ENCODE assay signal across 17 mouse cellular contexts in genomic region chr13:56267396-56267795, GRCm38 (mm10). TPM values are rescaled to one million over a fixed set of nuclear protein-coding genes. Genes with fewer than 3 reads are reported as not detected.
DNase-seq lines count a peak whose midpoint lies in the region; ATAC-seq and TF ChIP-seq lines count a peak whose summit lies in the region.
"Had no signal": no experiment of that assay in that cellular context is flagged by ENCODE, and none has a peak within 500 bp of the region (broad histone marks: within the 10 kb centered on the region; RNA-seq: fewer than 3 reads in every experiment).

No protein-coding gene starts in this region.

- H3K9ac ChIP-seq in intestine, postnatal 0 days (ENCODE audit: low read depth, low read length), result no peak overlapping the region
- no peak overlapping the region for H3K9ac ChIP-seq in intestine, embryonic 15.5 days
- H3K9ac ChIP-seq in midbrain, postnatal 0 days (replicated peaks; ENCODE audit: low read length, poor library complexity, severe bottlenecking), result no peak overlapping the region
- no peak overlapping the region for H3K9ac ChIP-seq in midbrain, embryonic 11.5 days (ENCODE audit: low read length)
- no peak overlapping the region for H3K9ac ChIP-seq in stomach, postnatal 0 days (ENCODE audit: low read length)
- no peak overlapping the region for H3K9ac ChIP-seq in forebrain, embryonic 15.5 days (replicated peaks)
- H3K9ac ChIP-seq: limb, embryonic 13.5 days; midbrain, embryonic 12.5 days had no signal

- no peak for DNase-seq in midbrain, postnatal 0 days (ENCODE audit: low spot score)
- no peak for DNase-seq in midbrain, embryonic 11.5 days (ENCODE audit: low spot score, missing footprints)
- peak; percentile 73 for DNase-seq in R1 (ENCODE audit: low read depth, low spot score)
- DNase-seq in stomach, postnatal 0 days (ENCODE audit: low spot score), result no peak
- DNase-seq: cerebellum, adult 8-10 months; heart, adult 18-20 months; kidney, postnatal 36 days; layer of hippocampus, postnatal 36 days; right cerebral cortex, postnatal 14 days had no signal

- peaks cover 7% of the 10 kb centered on the region for H3K27me3 ChIP-seq in intestine, postnatal 0 days (replicated peaks; ENCODE audit: control insufficient read depth, insufficient read depth, low read length)
- peaks cover 22% of the 10 kb centered on the region for H3K27me3 ChIP-seq in intestine, embryonic 15.5 days (replicated peaks)
- H3K27me3 ChIP-seq in midbrain, postnatal 0 days (ENCODE audit: insufficient read depth, low read length), result peaks cover 4% of the 10 kb centered on the region
- H3K27me3 ChIP-seq in midbrain, embryonic 11.5 days (ENCODE audit: control insufficient read depth, insufficient read depth, low read length), result peaks cover 20% of the 10 kb centered on the region
- H3K27me3 ChIP-seq in stomach, postnatal 0 days (ENCODE audit: control insufficient read depth, insufficient read depth, low read length), result no peaks in the 10 kb centered on the region
- H3K27me3 ChIP-seq in forebrain, embryonic 15.5 days, result peaks cover 12% of the 10 kb centered on the region; the same call in 1 of the 2 replicates

- WGBS in intestine, postnatal 0 days, result 78% methylated on average over 4 of the region's 4 CpGs
- 77% methylated on average over 4 of the region's 4 CpGs for WGBS in intestine, embryonic 15.5 days
- WGBS in midbrain, postnatal 0 days, result 71% methylated on average over 4 of the region's 4 CpGs
- 75% methylated on average over 4 of the region's 4 CpGs for WGBS in midbrain, embryonic 11.5 days
- WGBS in stomach, postnatal 0 days, result 76% methylated on average over 4 of the region's 4 CpGs
- WGBS in forebrain, embryonic 15.5 days, result 70% methylated on average over 4 of the region's 4 CpGs

- TF ChIP-seq EP300 in stomach, postnatal 0 days (optimal IDR thresholded peaks at IDR 0.05), result no peak

- ATAC-seq in intestine, postnatal 0 days, result no peak
- no peak for ATAC-seq in intestine, embryonic 15.5 days
- ATAC-seq in midbrain, postnatal 0 days (ENCODE audit: low FRiP score), result no peak
- no peak for ATAC-seq in midbrain, embryonic 11.5 days (ENCODE audit: low FRiP score)
- no peak for ATAC-seq in stomach, postnatal 0 days (ENCODE audit: low FRiP score, low TSS enrichment)
- no peak for ATAC-seq in forebrain, embryonic 15.5 days (replicated peaks)

- peak; percentile 32 for TF ChIP-seq CTCF in intestine, postnatal 0 days (IDR thresholded peaks at IDR 0.05; ENCODE audit: low read depth)
- peak; percentile 60 for TF ChIP-seq CTCF in midbrain, postnatal 0 days (IDR thresholded peaks at IDR 0.05)
- peak; percentile 51 for TF ChIP-seq CTCF in stomach, postnatal 0 days (IDR thresholded peaks at IDR 0.05; ENCODE audit: low read depth)

- H3K36me3 ChIP-seq in intestine, postnatal 0 days (ENCODE audit: control insufficient read depth, insufficient read depth), result no peaks in the 10 kb centered on the region
- H3K36me3 ChIP-seq in intestine, embryonic 15.5 days, result no peaks in the 10 kb centered on the region
- H3K36me3 ChIP-seq in midbrain, postnatal 0 days (ENCODE audit: insufficient read depth, low read length), result no peaks in the 10 kb centered on the region
- H3K36me3 ChIP-seq in midbrain, embryonic 11.5 days (ENCODE audit: control insufficient read depth, insufficient read depth, low read length), result no peaks in the 10 kb centered on the region
- H3K36me3 ChIP-seq in stomach, postnatal 0 days (ENCODE audit: control insufficient read depth, insufficient read depth, low read length), result no peaks in the 10 kb centered on the region
- H3K36me3 ChIP-seq in forebrain, embryonic 15.5 days, result no peaks in the 10 kb centered on the region
- H3K36me3 ChIP-seq: limb, embryonic 13.5 days; midbrain, embryonic 12.5 days had no signal

- H3K4me3 ChIP-seq in intestine, postnatal 0 days (ENCODE audit: low read depth, low read length), result no peak overlapping the region
- H3K4me3 ChIP-seq in intestine, embryonic 15.5 days (replicated peaks), result no peak overlapping the region
- H3K4me3 ChIP-seq in midbrain, postnatal 0 days (ENCODE audit: low read depth, low read length), result no peak overlapping the region
- H3K4me3 ChIP-seq in midbrain, embryonic 11.5 days (ENCODE audit: low read depth, low read length), result no peak overlapping the region
- no peak overlapping the region for H3K4me3 ChIP-seq in stomach, postnatal 0 days (ENCODE audit: low read depth, low read length)
- no peak overlapping the region for H3K4me3 ChIP-seq in forebrain, embryonic 15.5 days
- H3K4me3 ChIP-seq: limb, embryonic 13.5 days; midbrain, embryonic 12.5 days had no signal

- H3K27ac ChIP-seq in intestine, postnatal 0 days (ENCODE audit: low read depth, low read length), result no peak overlapping the region
- H3K27ac ChIP-seq in intestine, embryonic 15.5 days, result no peak overlapping the region
- H3K27ac ChIP-seq in midbrain, postnatal 0 days (ENCODE audit: low read depth, low read length), result no peak overlapping the region
- H3K27ac ChIP-seq in midbrain, embryonic 11.5 days (ENCODE audit: low read depth, low read length), result no peak overlapping the region
- H3K27ac ChIP-seq in stomach, postnatal 0 days (replicated peaks), result no peak overlapping the region
- H3K27ac ChIP-seq in forebrain, embryonic 15.5 days (replicated peaks), result no peak overlapping the region
- H3K27ac ChIP-seq: limb, embryonic 13.5 days; midbrain, embryonic 12.5 days had no signal

- no peaks in the 10 kb centered on the region for H3K4me1 ChIP-seq in intestine, postnatal 0 days (replicated peaks; ENCODE audit: control insufficient read depth, insufficient read depth, low read length)
- H3K4me1 ChIP-seq in intestine, embryonic 15.5 days (replicated peaks), result no peaks in the 10 kb centered on the region
- no peaks in the 10 kb centered on the region for H3K4me1 ChIP-seq in midbrain, postnatal 0 days (ENCODE audit: insufficient read depth, low read length)
- H3K4me1 ChIP-seq in midbrain, embryonic 11.5 days (ENCODE audit: control insufficient read depth, insufficient read depth, low read length), result no peaks in the 10 kb centered on the region
- no peaks in the 10 kb centered on the region for H3K4me1 ChIP-seq in stomach, postnatal 0 days (replicated peaks; ENCODE audit: control insufficient read depth, insufficient read depth)
- H3K4me1 ChIP-seq in forebrain, embryonic 15.5 days, result 0 out of 2 replicates have a peak, but pooled peaks cover 2% of the 10 kb centered on the region
- H3K4me1 ChIP-seq: limb, embryonic 13.5 days had no signal

- no peak overlapping the region for H3K4me2 ChIP-seq in intestine, postnatal 0 days (replicated peaks; ENCODE audit: low read depth)
- H3K4me2 ChIP-seq in intestine, embryonic 15.5 days (replicated peaks), result no peak overlapping the region
- H3K4me2 ChIP-seq in midbrain, postnatal 0 days (ENCODE audit: low read depth, low read length, poor library complexity, severe bottlenecking), result no peak overlapping the region
- no peak overlapping the region for H3K4me2 ChIP-seq in midbrain, embryonic 11.5 days
- no peak overlapping the region for H3K4me2 ChIP-seq in stomach, postnatal 0 days (replicated peaks; ENCODE audit: low read depth)
- no peak overlapping the region for H3K4me2 ChIP-seq in forebrain, embryonic 15.5 days (replicated peaks)
- H3K4me2 ChIP-seq: limb, embryonic 13.5 days; midbrain, embryonic 12.5 days had no signal

- H3K9me3 ChIP-seq in intestine, postnatal 0 days (ENCODE audit: control insufficient read depth), result no peaks in the 10 kb centered on the region
- no peaks in the 10 kb centered on the region for H3K9me3 ChIP-seq in intestine, embryonic 15.5 days
- no peaks in the 10 kb centered on the region for H3K9me3 ChIP-seq in midbrain, postnatal 0 days (ENCODE audit: low read length)
- H3K9me3 ChIP-seq in midbrain, embryonic 11.5 days (ENCODE audit: control insufficient read depth, low read length), result peaks cover 9% of the 10 kb centered on the region; the same call in 1 of the 2 replicates
- H3K9me3 ChIP-seq in stomach, postnatal 0 days (ENCODE audit: control insufficient read depth, low read length), result no peaks in the 10 kb centered on the region
- no peaks in the 10 kb centered on the region for H3K9me3 ChIP-seq in forebrain, embryonic 15.5 days

RNA-seq across cellular contexts. Expression of gene Neurog1, which starts 15.4 kb away (rescaled TPM):
- polyA plus RNA-seq in intestine, postnatal 0 days (2015; fragmentation: Nextera tagmentation; extraction: Ambion mirVana), result not detected in 2 replicates
- polyA plus RNA-seq in intestine, embryonic 15.5 days (2015; fragmentation: Nextera tagmentation; extraction: Ambion mirVana), result not detected in 2 replicates
- not detected in 2 replicates for total RNA-seq in midbrain, postnatal 0 days (2014; rRNA removed)
- not detected in 2 replicates for polyA plus RNA-seq in midbrain, postnatal 0 days (2015; fragmentation: Nextera tagmentation; extraction: Ambion mirVana)
- polyA plus RNA-seq in midbrain, embryonic 11.5 days (2014; fragmentation: Nextera tagmentation; extraction: Ambion mirVana), result 35.6 and 42.1 TPM in 2 replicates
- polyA plus RNA-seq in stomach, postnatal 0 days (2015; fragmentation: Nextera tagmentation; extraction: Ambion mirVana), result 0.06 TPM in 1 of 2 replicates, not detected in the other
- polyA plus RNA-seq in forebrain, embryonic 15.5 days (2015; fragmentation: Nextera tagmentation; extraction: Ambion mirVana), result 3.1 and 6.7 TPM in 2 replicates
- total RNA-seq: heart, adult 18-20 months; heart, postnatal 25 days had no signal
- polyA plus RNA-seq: intestine, embryonic 14.5 days; limb, embryonic 13.5 days; thymus, postnatal 0 days had no signal

RNA-seq across cellular contexts. Expression of gene Cxcl14, which starts 29.0 kb away (rescaled TPM):
- polyA plus RNA-seq in intestine, postnatal 0 days (2015; fragmentation: Nextera tagmentation; extraction: Ambion mirVana), result 19.3 and 19.4 TPM in 2 replicates
- 7.9 and 9.9 TPM in 2 replicates for polyA plus RNA-seq in intestine, embryonic 15.5 days (2015; fragmentation: Nextera tagmentation; extraction: Ambion mirVana)
- 31.5 and 34.1 TPM in 2 replicates for total RNA-seq in midbrain, postnatal 0 days (2014; rRNA removed)
- polyA plus RNA-seq in midbrain, postnatal 0 days (2015; fragmentation: Nextera tagmentation; extraction: Ambion mirVana), result 32.7 and 37.0 TPM in 2 replicates
- polyA plus RNA-seq in midbrain, embryonic 11.5 days (2014; fragmentation: Nextera tagmentation; extraction: Ambion mirVana), result 9.2 and 9.3 TPM in 2 replicates
- 10.1 and 10.6 TPM in 2 replicates for polyA plus RNA-seq in stomach, postnatal 0 days (2015; fragmentation: Nextera tagmentation; extraction: Ambion mirVana)
- 14.2 and 15.2 TPM in 2 replicates for polyA plus RNA-seq in forebrain, embryonic 15.5 days (2015; fragmentation: Nextera tagmentation; extraction: Ambion mirVana)
